Mouse (Mus musculus): ENCODE measurements at regions not wholly inside any gene's neighbourhood (a gene's known extent, or its start where the extent isn't known, plus 50 kb on each side); places are given as distances from the start of the nearest gene placed in this dataset.

GRCm38 (mm10) chr8:12111626-12112025 lies 167.0 kb upstream of the A230072I06Rik start:
- TF ChIP-seq CTCF (conservative IDR thresholded peaks at IDR 0.05; ENCODE audit: insufficient read depth, insufficient read length, low read depth, low read length): no peak
- no peak for TF ChIP-seq POLR2A (IDR thresholded peaks at IDR 0.05; ENCODE audit: low read depth, low read length)
